Mouse (Mus musculus) macrophage (primary cell): ENCODE results near the gene Stoml2. TPM values are rescaled to one million over a fixed set of nuclear protein-coding genes. Genes with fewer than 3 reads are reported as not detected.
A peak's percentile ranks its signal among the peaks of the same experiment; 100 is the strongest.

Source experiments
- H3K27ac ChIP-seq: fragments of 350-480 bp; formaldehyde crosslinking; 2 replicates; pipeline ENCODE4 v1.9.0; 2021
- H3K36me3 ChIP-seq: fragments of 350-480 bp; formaldehyde crosslinking; 2 replicates; pipeline ENCODE4 v1.9.0; 2021; ENCODE audit errors: inconsistent target
- H3K4me3 ChIP-seq: fragments of 350-480 bp; formaldehyde crosslinking; 2 replicates; pipeline ENCODE4 v1.9.0; 2021; ENCODE audit errors: inconsistent target
- H3K79me2 ChIP-seq: fragments of 350-480 bp; formaldehyde crosslinking; 2 replicates; pipeline ENCODE4 v1.9.0; 2021; ENCODE audit errors: inconsistent target
- WGBS: methylation state at CpG from one replicate; pipeline ENCODE4 v1.1.7; 2026; ENCODE audit warnings: inconsistent platforms; ENCODE audit not compliant: missing documents; 5-methylcytosine and 5-hydroxymethylcytosine counted together
- polyA plus RNA-seq: library from polyadenylated mRNA; stranded (reverse); fragments of 250-400 nt; gene quantifications from 3 replicates; pipeline ENCODE4 v1.2.4, GENCODE M21; 2018; ENCODE audit warnings: inconsistent platforms

The Stoml2 gene
- polyA plus RNA-seq, 1 experiment from 2014 or later, result 52.0 TPM

DNA sequence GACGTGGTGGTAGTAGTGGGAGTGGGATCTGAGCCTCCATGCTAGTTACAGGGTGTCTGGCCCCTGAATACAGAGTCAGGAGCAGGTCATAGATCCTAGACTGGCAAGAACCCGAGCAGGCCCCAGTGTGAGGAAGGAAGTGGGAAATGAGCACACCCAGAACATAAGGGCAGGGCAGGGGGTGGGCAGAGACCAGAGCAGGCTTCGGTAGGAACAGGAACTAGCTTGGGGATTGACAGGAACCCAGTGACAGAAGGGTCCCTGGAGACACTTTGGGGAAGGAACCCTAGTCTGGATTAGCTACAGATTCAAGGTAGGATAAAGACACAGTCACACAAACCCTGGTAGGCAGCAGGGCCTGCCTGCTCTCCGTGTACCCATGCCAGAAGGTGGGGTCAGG is 13.2 kb upstream of the Stoml2 start:
- no peaks in the 10 kb centered on the region for H3K36me3 ChIP-seq
- 7% methylated on average over 4 of the region's 4 CpGs for WGBS
- peak overlapping the region; percentile 96 for H3K27ac ChIP-seq
- H3K4me3 ChIP-seq, result peak overlapping the region; percentile 62
- H3K79me2 ChIP-seq, result peaks cover 2% of the 10 kb centered on the region

DNA sequence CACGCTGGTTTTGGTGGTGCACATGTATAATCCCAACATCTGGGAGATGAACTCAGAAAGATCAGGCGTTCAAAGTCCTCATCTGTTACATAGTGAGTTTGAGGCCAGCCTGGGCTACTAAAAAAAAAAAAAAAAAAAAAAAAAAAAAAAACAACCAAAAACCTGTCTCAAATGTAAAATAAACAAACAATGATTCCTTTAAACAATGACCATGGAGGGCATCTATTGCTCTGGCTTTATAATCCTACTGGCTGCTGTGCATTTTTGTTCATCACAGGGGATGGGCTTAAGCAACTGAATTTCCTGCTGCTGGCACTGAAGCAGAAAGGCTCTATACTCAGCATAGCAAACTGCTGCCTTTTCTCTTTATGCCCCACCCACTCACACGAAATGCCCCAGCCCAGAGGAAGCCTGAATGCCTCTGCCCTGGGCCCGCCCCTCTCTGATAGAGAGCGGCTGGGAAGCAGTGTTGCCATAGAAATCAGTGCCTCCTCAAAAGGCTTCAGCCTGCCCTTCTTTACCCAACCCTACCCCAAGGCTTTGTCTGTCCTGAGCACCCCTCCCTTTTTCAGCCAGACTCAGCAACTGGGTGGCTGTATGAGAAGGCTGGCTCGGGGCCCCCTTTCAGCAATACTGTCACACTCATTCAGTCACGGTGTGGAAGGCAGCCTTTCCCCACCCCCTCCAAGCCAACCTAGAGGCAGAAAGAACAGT is 12.3 kb upstream of the Stoml2 start:
- 17% methylated on average over 7 of the region's 7 CpGs for WGBS
- peak overlapping the region; percentile 62 for H3K4me3 ChIP-seq

DNA sequence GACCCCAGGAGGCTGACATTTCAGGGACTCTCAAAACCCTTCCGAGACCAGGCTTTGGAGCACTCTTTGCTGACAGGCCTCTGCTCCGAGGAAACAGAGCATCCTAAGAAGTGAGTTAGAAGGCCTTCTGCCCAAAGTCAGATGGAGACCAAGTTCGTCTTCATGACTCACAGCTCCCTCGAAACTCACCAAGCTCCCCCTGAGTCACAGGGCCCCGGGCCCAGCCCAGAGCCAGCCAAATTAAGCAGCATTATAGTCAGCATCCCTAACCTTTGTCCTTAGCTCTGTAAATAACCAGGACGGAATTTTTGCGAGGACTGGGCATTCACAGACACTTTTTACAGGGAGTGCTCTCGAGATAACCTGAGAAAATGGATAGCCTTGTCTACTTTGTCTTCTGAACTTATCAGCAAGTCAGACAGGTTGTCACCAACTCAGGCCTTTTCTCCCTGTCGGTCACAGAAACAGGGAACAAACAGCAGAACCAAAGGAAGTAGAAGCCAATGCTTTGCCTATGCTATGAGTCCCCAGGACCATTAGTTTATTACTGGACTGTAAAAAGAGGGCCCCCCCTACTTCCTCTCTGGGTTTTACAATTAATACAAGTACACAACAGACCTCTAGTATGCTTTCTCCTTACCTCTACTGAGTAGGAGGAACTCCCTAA is 9.5 kb upstream of the Stoml2 start:
- Histone ChIP-seq H3K27ac (peak overlapping the region; percentile 59), H3K79me2 (peaks cover 39% of the 10 kb centered on the region), H3K4me3 (no peak overlapping the region), H3K36me3 (peaks cover 8% of the 10 kb centered on the region)
- 72% methylated on average over 9 of the region's 9 CpGs for WGBS

More for the DNA sequence above, 12.3 kb upstream of the Stoml2 start:
- Histone ChIP-seq H3K79me2 (peaks cover 11% of the 10 kb centered on the region), H3K27ac (peak overlapping the region; percentile 96), H3K36me3 (no peaks in the 10 kb centered on the region)

DNA sequence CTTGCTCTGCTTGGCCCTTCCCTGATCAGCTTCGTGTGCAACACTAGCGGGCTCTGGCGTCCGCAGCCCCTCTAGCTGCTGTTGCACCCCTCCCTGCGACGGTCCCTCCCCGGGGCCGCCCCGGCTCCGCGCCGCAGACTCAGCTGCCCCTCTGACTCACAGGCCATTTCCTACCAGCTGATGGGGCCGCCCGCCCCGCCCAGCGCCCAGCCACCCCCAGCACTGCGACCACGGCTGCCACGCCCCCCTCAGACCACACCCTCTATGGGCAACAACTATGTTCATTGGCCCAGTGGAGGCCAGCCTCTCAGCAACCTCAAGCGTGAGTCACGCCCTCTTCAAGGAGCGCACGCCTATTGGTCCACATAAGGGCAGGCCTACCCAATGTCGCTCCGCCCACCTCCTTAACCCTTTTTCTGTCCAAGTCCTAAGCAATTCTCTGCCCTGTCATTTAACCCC is 8.6 kb upstream of the Stoml2 start:
- peaks cover 16% of the 10 kb centered on the region for H3K36me3 ChIP-seq
- under 1% methylated on average over 25 of the region's 25 CpGs for WGBS
- H3K4me3 ChIP-seq, result peak overlapping the region; percentile 78
- peak overlapping the region; percentile 69 for H3K27ac ChIP-seq
- peaks cover 40% of the 10 kb centered on the region for H3K79me2 ChIP-seq

- Histone ChIP-seq H3K27ac (peak overlapping the region; percentile 69), H3K4me3 (peak overlapping the region; percentile 78), H3K36me3 (peaks cover 19% of the 10 kb centered on the region), H3K79me2 (peaks cover 40% of the 10 kb centered on the region)
- 11% methylated on average over 11 of the region's 11 CpGs for WGBS
These were observed 8.1 kb upstream of the Stoml2 start for GRCm38 (mm10) chr4:43039609-43040008.

DNA sequence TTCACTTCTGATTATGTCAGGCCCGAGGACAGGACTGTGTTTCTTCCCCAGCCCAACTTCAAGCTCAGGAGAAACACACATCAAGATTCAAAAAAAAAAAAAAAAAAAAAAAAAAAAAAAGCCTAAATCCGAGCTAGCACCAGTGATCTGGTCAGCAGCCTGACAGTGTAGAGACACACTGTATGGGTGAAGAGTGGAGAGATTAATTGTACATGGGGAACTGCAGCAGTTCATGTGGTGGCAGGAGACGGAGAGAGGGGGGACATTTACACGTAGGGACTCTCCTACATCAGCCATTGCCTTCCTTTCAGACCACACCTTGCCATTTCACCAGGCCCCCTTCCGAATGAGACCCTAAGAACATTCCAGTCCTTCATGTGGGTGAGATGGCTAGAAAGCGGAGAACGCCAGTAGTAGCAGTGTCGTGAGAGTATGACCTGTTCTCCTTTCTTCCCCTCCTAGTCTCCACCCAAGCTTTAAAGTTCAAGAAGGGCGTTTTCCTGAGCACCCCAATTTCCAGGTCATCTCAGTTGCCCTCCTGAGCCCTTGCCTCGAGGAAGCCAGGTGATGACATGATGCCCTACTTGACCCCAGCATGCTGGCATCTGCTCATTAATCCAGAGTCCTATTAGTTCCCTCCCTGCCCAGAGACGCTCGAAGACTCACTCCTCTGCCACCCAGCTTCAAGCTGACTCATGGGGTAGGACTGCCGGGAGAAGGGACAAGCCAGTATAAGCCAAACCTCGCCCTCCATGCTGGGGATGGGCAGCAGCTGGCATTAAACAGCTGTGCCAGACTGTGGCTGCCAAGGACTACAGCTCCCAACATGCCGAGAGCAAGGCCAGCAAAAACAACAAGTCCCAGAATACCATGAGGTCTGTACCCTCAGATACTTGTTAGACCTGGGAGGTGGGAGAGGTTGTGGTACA is 7.3 kb upstream of the Stoml2 start:
- Histone ChIP-seq H3K36me3 (peaks cover 27% of the 10 kb centered on the region), H3K79me2 (peaks cover 40% of the 10 kb centered on the region), H3K4me3 (peak overlapping the region; percentile 78), H3K27ac (peak overlapping the region; percentile 69)
- WGBS, result 60% methylated on average over 14 of the region's 15 CpGs

DNA sequence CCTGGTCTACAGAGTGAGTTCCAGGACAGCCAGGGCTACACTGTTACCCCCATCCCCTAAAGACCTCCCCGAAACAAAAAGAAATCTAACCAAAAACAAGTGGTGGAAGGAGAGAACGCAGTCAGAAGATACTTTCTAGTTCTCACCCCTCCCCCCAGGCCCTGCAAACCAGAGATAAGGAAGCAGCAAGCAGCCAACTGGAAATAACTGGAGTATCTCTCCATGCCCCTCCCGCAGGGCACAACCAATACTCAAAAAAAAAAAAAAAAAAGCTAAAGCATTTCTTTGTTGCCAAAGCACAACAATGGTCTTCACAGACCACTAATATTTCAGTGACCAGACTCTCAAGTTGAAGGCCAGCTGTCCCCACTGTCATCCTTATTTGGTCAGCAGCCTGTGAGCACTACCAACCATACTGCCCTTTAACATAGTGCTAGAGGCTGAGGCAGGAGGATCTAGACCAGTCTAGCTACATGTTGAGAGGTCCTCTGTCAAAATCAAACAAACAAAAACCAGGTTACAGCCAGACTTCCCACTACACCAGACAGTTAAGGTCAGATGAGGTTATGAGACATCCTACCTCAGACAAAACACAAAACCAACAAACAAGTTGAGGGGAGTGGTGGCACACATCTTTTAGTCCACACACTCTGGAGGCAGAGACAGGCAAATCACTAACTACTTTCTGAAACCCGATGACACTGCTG is 6.5 kb upstream of the Stoml2 start:
- Histone ChIP-seq H3K79me2 (peaks cover 40% of the 10 kb centered on the region), H3K36me3 (peaks cover 35% of the 10 kb centered on the region), H3K27ac (no peak overlapping the region), H3K4me3 (no peak overlapping the region)
- 17% methylated on average over 3 of the region's 4 CpGs for WGBS

DNA sequence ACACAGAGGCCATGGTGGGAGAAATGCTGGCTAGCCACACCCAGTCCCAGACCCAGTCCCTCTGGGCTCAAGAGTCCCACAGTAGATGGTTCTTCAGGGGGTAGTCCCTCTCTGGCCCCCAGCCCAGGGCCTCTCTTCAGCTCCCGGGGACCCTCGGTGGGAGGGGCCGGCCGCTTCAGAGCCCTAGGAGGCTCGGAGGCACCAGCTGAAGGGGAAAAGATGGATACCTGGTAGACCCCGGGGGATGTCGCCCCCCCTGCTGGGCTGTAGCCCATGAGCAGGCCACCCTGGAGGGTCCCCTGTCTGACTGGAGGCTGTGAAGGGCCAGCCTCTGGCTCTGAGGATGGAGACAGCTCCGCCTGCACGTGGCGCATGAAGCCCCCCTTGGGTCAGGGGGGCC is 4.8 kb upstream of the Stoml2 start:
- Histone ChIP-seq H3K36me3 (peaks cover 36% of the 10 kb centered on the region), H3K27ac (no peak overlapping the region)

DNA sequence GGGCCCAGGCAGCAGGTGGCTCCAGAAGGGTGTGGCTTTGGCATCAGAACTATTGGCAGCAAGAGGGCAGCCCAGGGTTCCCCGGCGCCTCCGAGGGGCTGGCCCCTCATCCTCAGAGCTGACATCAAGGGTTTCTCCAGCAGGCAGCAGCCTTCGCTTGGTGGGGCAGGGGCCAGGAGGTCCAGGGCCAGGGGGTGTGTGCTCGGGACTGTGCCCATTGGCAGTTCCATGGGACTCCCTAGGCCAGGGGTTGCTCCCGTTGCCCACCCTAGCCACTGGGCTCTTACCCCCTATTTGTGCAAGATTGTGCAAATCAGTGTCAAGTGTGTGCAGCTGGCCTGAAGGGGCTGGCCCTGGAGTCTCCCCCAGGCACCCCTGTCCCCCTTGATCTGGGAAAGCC is 4.3 kb upstream of the Stoml2 start:
- 98% methylated on average over 6 of the region's 6 CpGs for WGBS
- H3K4me3 ChIP-seq, result no peak overlapping the region
- H3K27ac ChIP-seq, result no peak overlapping the region
- peaks cover 36% of the 10 kb centered on the region for H3K36me3 ChIP-seq
- peaks cover 42% of the 10 kb centered on the region for H3K79me2 ChIP-seq

More for the DNA sequence above, 4.8 kb upstream of the Stoml2 start:
- WGBS, result 93% methylated on average over 10 of the region's 10 CpGs
- peaks cover 40% of the 10 kb centered on the region for H3K79me2 ChIP-seq
- H3K4me3 ChIP-seq, result no peak overlapping the region

DNA sequence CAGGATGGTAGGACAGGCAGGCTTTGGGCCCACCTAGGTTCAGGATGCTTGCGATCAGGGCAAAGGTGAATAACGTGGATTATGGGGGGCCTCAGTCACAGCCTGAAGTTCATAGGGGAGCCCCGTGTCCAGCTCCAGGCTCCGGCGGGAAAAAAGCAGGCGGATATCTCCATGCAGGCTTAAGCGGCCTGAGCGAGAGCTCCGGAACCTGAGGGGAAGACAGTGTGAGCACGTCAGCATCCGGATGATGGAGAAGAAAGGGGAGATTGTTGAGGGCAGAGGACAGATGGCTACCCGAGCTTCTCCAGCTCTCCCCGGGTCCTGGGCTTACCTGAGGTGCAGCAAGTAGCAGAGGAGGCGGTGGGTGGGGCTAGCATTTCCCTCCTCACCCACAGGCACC is 2.0 kb upstream of the Stoml2 start:
- Histone ChIP-seq H3K79me2 (peaks cover 32% of the 10 kb centered on the region), H3K36me3 (peaks cover 41% of the 10 kb centered on the region), H3K4me3 (no peak overlapping the region), H3K27ac (no peak overlapping the region)
- 94% methylated on average over 14 of the region's 14 CpGs for whole genome bisulfite sequencing

- H3K4me3 ChIP-seq, result no peak overlapping the region
- H3K36me3 ChIP-seq, result peaks cover 50% of the 10 kb centered on the region
- H3K27ac ChIP-seq, result no peak overlapping the region
- H3K79me2 ChIP-seq, result peaks cover 22% of the 10 kb centered on the region
- WGBS, result 100% methylated on average over 1 of the region's 1 CpGs
These were observed 991 bp upstream of the Stoml2 start for GRCm38 (mm10) chr4:43032501-43032900.

DNA sequence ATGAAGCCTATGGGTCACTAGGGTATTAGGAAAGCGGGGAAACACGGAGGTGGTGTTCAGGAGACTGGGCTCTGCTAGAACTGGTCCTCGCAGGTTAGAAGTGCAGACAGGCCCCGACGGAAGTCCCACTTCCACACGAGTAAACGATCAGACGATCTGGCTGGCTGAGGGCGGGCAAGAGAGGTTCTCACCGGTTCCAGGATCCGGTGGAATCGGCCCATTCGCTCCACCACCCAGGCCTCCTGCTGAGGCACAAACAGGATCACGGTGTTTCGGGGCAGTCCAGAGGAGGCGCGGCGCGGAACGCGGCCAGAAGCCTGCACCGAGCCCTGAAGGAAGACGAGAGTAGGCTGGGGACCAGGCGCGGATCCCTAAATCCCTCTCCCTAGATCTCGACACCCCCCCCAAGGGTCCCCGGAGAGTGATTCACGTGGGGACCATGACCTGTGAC is 705 bp downstream of the Stoml2 start:
- peaks cover 40% of the 10 kb centered on the region for H3K36me3 ChIP-seq
- H3K79me2 ChIP-seq, result peaks cover 6% of the 10 kb centered on the region; the same call in 1 of the 2 replicates
- peak overlapping the region; percentile 87 for H3K4me3 ChIP-seq
- WGBS, result 3% methylated on average over 27 of the region's 28 CpGs
- H3K27ac ChIP-seq, result peak overlapping the region; percentile 65

GRCm38 (mm10) chr4:43030352-43030751 is 1.2 kb downstream of the Stoml2 start:
- Histone ChIP-seq H3K79me2 (peaks cover 6% of the 10 kb centered on the region; the same call in 1 of the 2 replicates), H3K36me3 (peaks cover 36% of the 10 kb centered on the region), H3K4me3 (peak overlapping the region; percentile 87), H3K27ac (peak overlapping the region; percentile 65)
- 84% methylated on average over 9 of the region's 9 CpGs for WGBS

DNA sequence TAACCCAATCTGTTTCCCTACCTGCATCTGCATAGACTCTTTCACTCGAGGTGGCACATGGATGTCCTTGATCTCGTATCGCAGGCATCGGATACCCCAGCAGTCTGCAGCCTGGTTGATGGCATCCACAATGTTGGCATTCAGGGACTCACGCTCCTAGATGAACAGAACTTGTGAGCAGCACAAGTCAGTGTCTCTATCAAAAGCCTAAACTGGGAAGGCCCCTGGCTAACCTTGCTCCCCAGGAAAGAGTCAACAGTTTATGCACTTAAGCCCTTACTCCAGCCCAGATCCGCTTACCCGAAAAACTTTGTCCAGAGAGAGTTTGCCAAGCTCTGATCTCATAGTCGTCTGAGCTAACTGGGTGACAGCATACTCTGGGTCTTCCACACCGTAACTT is 1.8 kb downstream of the Stoml2 start:
- 91% methylated on average over 9 of the region's 9 CpGs for WGBS
- H3K4me3 ChIP-seq, result no peak overlapping the region
- peaks cover 33% of the 10 kb centered on the region for H3K36me3 ChIP-seq
- H3K27ac ChIP-seq, result no peak overlapping the region
- H3K79me2 ChIP-seq, result peaks cover 6% of the 10 kb centered on the region; the same call in 1 of the 2 replicates
